Mouse (Mus musculus): ENCODE measurements around the gene Nmnat2. TPM values are rescaled to one million over a fixed set of nuclear protein-coding genes. Genes with fewer than 3 reads are reported as not detected.

Gene Nmnat2
- polyA plus RNA-seq, 1 experiment: 8.3 TPM

DNA sequence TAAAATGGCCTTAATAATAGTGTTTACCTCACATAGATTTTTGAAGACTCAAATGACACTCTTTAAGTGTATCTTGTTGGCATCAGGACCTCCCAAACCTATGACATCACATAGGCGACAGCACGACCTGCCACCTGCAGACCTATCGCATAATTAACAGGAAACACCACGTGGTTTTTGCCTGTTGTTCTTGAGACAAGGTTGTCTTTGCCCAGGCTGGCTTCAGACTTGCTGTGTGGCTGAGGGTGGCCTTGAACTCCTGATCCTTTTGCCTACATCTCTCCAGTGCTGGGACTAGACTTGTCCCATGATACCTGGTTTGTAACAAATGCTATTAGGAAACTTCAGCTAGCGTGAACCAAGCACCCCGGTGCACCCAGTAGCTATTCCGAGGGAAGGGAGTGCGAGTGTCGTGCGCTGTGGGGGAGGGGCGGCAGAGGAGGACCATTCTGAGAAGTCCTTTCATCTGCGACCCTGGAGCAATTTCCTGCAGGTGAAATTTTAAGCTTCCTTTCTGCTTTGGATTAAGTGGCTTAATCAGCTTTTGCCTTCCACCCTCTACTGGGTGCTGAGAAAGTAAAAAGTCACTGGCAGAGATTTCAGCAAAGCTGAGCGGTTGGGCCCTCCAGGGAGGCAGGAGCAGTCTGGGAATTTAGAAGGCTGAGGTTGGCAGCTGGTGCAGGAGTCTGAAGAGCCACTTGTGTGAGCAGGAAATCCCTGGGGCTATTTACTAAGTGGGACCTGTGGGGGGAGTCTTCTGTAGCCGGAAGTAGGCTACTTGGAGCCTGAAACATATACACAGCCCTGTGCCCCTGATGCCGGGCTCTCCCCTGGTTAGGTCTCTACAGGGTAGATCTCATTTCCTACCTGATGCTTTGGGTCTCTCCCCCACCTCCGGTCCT is 141.3 kb downstream of the Nmnat2 start:
- no peaks in the 10 kb centered on the region for H3K36me3 ChIP-seq (ENCODE audit: control insufficient read depth, insufficient read depth)
- H3K79me3 ChIP-seq (ENCODE audit: low read depth): no peaks in the 10 kb centered on the region
- no peak for TF ChIP-seq USF1 (IDR thresholded peaks at IDR 0.05; ENCODE audit: low read depth)
- no peak for TF ChIP-seq FOSL1 (IDR thresholded peaks at IDR 0.05; ENCODE audit: insufficient read depth, low read length, poor library complexity, severe bottlenecking)
- no peak for TF ChIP-seq MYOD1 (IDR thresholded peaks at IDR 0.05; ENCODE audit: control insufficient read depth, insufficient read length, low read depth)
- no peak for TF ChIP-seq CTCF (IDR thresholded peaks at IDR 0.05; ENCODE audit: control insufficient read depth, insufficient read depth, insufficient read length)
- no peak for TF ChIP-seq MAX (IDR thresholded peaks at IDR 0.05)
- TF ChIP-seq MYOG (IDR thresholded peaks at IDR 0.05; ENCODE audit: control insufficient read depth, extremely low read depth, insufficient read length): no peak
- TF ChIP-seq CEBPB (IDR thresholded peaks at IDR 0.05; ENCODE audit: low read depth): no peak
- H3K79me2 ChIP-seq (ENCODE audit: control insufficient read depth, insufficient read depth): no peaks in the 10 kb centered on the region
- H3ac ChIP-seq (ENCODE audit: control insufficient read depth, insufficient read length, low read depth): no peak overlapping the region
- H3K4me3 ChIP-seq (ENCODE audit: insufficient read depth, poor library complexity, severe bottlenecking): no peak overlapping the region
- no peaks in the 10 kb centered on the region for H3K27me3 ChIP-seq (ENCODE audit: control insufficient read depth, insufficient read depth, insufficient read length)

DNA sequence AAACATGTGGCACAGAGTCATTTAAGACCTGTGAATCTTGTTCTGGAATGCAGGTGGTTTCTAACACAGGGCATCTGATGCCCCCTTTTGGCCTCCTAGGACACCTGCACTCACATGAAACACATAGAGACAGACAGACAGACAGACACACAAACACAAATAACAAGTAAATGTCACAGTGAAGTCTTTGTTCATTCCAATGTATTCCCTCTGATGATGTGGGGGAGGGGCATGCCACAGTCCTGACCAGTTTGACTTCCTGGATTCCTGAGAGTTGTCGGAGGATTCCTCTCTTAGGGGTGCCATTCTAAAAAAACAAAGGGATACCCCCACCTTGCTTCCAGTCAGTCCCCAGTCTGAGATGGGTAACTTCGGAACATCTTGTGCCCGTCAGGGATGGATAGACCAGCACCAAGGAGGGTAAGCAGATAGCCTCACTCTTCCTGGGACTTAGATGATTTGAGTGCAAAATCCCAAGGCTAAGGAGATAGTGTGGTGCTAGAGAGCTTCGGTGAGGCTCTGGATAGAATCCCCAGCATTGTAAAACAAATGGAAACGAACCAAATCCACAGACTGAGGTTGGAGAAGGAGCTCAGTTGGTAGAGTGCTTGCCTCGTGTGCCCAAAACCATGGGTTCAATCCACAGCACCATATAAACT is 142.4 kb downstream of the Nmnat2 start:
- Histone ChIP-seq H3K79me3 (ENCODE audit: low read depth) (no peaks in the 10 kb centered on the region), H3K27me3 (ENCODE audit: control insufficient read depth, insufficient read depth, insufficient read length) (no peaks in the 10 kb centered on the region), H3K4me3 (ENCODE audit: insufficient read depth, poor library complexity, severe bottlenecking) (no peak overlapping the region), H3K36me3 (ENCODE audit: control insufficient read depth, insufficient read depth) (no peaks in the 10 kb centered on the region), H3K79me2 (ENCODE audit: control insufficient read depth, insufficient read depth) (no peaks in the 10 kb centered on the region), H3ac (ENCODE audit: control insufficient read depth, insufficient read length, low read depth) (no peak overlapping the region)
- TF ChIP-seq MYOG (IDR thresholded peaks at IDR 0.05; ENCODE audit: control insufficient read depth, extremely low read depth, insufficient read length) (no peak), MYOD1 (IDR thresholded peaks at IDR 0.05; ENCODE audit: control insufficient read depth, insufficient read length, low read depth) (no peak), MAX (IDR thresholded peaks at IDR 0.05) (no peak), USF1 (IDR thresholded peaks at IDR 0.05; ENCODE audit: low read depth) (no peak), FOSL1 (IDR thresholded peaks at IDR 0.05; ENCODE audit: insufficient read depth, low read length, poor library complexity, severe bottlenecking) (no peak), CTCF (IDR thresholded peaks at IDR 0.05; ENCODE audit: control insufficient read depth, insufficient read depth, insufficient read length) (no peak), CEBPB (IDR thresholded peaks at IDR 0.05; ENCODE audit: low read depth) (no peak)

DNA sequence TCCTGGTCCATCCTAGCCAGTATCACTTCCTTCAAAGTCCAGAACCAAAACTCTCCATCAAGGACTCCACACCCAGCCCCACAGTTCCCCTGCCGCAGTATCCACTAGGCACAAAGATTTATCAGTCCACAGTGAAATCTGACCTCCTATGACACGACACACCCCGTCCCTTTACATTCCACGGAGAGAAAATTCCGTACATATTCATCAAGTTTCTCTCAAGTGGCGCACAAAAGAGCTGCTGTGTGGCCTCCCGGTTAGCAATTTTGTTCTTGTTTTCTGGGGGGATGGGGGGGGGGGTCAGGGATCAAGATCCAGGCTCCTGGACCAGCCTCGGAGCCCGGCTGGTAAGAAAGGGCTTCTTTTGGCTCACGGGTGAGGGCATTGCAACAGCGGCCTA is 143.8 kb downstream of the Nmnat2 start:
- Histone ChIP-seq H3K27me3 (ENCODE audit: control insufficient read depth, insufficient read depth, insufficient read length) (no peaks in the 10 kb centered on the region), H3ac (ENCODE audit: control insufficient read depth, insufficient read length, low read depth) (no peak overlapping the region), H3K36me3 (ENCODE audit: control insufficient read depth, insufficient read depth) (no peaks in the 10 kb centered on the region), H3K79me2 (ENCODE audit: control insufficient read depth, insufficient read depth) (no peaks in the 10 kb centered on the region), H3K4me3 (ENCODE audit: insufficient read depth, poor library complexity, severe bottlenecking) (no peak overlapping the region), H3K79me3 (ENCODE audit: low read depth) (no peaks in the 10 kb centered on the region)
- TF ChIP-seq CTCF (IDR thresholded peaks at IDR 0.05; ENCODE audit: control insufficient read depth, insufficient read depth, insufficient read length) (no peak), MYOG (IDR thresholded peaks at IDR 0.05; ENCODE audit: control insufficient read depth, extremely low read depth, insufficient read length) (no peak), CEBPB (IDR thresholded peaks at IDR 0.05; ENCODE audit: low read depth) (no peak), USF1 (IDR thresholded peaks at IDR 0.05; ENCODE audit: low read depth) (no peak), MAX (IDR thresholded peaks at IDR 0.05) (no peak)

DNA sequence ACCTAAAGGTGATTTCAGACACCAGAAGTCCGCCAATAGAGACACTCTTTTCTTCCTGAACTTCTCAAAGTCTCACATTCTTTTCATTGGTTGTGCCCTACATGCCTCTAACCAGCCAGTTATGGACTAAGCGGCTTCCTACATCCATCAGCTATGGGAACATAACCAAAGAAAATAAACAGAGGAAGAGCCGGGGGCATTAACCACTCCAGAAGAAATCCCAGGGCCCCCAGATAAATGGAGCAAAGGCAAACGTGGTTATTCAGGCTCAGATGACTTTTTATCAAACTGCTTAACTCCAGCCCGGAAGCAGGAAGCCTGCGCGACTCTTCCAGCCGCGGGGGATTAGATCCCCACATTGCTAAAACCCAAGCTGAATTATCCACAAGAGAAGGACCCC is 146.1 kb downstream of the Nmnat2 start:
- H3K4me3 ChIP-seq (ENCODE audit: insufficient read depth, poor library complexity, severe bottlenecking): no peak overlapping the region
- H3K79me3 ChIP-seq (ENCODE audit: low read depth): no peaks in the 10 kb centered on the region
- H3K27me3 ChIP-seq (ENCODE audit: control insufficient read depth, insufficient read depth, insufficient read length): no peaks in the 10 kb centered on the region
- H3K36me3 ChIP-seq (ENCODE audit: control insufficient read depth, insufficient read depth): no peaks in the 10 kb centered on the region
- TF ChIP-seq CEBPB (IDR thresholded peaks at IDR 0.05; ENCODE audit: low read depth) (no peak), USF1 (IDR thresholded peaks at IDR 0.05; ENCODE audit: low read depth) (no peak), MYOG (IDR thresholded peaks at IDR 0.05; ENCODE audit: control insufficient read depth, extremely low read depth, insufficient read length) (no peak)
- no peak overlapping the region for H3ac ChIP-seq (ENCODE audit: control insufficient read depth, insufficient read length, low read depth)
- no peaks in the 10 kb centered on the region for H3K79me2 ChIP-seq (ENCODE audit: control insufficient read depth, insufficient read depth)

DNA sequence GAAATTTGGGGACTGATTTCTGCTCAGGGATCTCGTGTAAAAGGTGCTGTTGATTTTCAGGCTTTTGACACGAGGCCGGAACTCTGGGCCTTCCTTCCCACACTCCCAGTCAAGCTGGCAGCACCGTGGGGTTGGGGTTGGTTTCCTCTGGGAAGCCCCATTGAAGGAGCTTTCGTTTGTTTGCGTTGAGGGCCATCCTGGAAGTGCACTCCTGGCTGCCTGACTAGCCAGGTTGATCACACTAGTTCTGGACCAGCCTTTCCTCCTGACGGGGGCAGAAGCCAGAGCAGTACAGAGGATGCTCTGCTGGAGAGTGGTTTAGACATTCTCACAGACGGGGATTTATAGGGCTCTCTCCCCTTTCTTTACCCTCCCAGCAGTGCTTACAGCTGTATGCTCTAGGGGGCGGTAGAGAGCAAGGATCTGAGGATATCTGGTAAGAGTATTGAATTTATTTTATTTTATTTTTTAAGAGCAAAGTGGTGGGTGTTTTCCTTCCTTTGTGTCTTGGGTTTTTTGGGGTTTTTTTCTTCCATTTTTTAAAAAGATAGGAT is 146.6 kb downstream of the Nmnat2 start:
- Histone ChIP-seq H3K36me3 (ENCODE audit: control insufficient read depth, insufficient read depth) (no peaks in the 10 kb centered on the region), H3K27me3 (ENCODE audit: control insufficient read depth, insufficient read depth, insufficient read length) (no peaks in the 10 kb centered on the region), H3K4me3 (ENCODE audit: insufficient read depth, poor library complexity, severe bottlenecking) (no peak overlapping the region), H3ac (ENCODE audit: control insufficient read depth, insufficient read length, low read depth) (no peak overlapping the region), H3K79me2 (ENCODE audit: control insufficient read depth, insufficient read depth) (no peaks in the 10 kb centered on the region), H3K79me3 (ENCODE audit: low read depth) (no peaks in the 10 kb centered on the region)
- TF ChIP-seq CTCF (IDR thresholded peaks at IDR 0.05; ENCODE audit: control insufficient read depth, insufficient read depth, insufficient read length) (no peak), MYOG (IDR thresholded peaks at IDR 0.05; ENCODE audit: control insufficient read depth, extremely low read depth, insufficient read length) (no peak), MAX (IDR thresholded peaks at IDR 0.05) (no peak), FOSL1 (IDR thresholded peaks at IDR 0.05; ENCODE audit: insufficient read depth, low read length, poor library complexity, severe bottlenecking) (no peak), USF1 (IDR thresholded peaks at IDR 0.05; ENCODE audit: low read depth) (no peak), MYOD1 (IDR thresholded peaks at IDR 0.05; ENCODE audit: control insufficient read depth, insufficient read length, low read depth) (no peak), CEBPB (IDR thresholded peaks at IDR 0.05; ENCODE audit: low read depth) (no peak)
